Mouse (Mus musculus): ENCODE data around the gene Baiap2l2. TPM values are rescaled to one million over a fixed set of nuclear protein-coding genes. Genes with fewer than 3 reads are reported as not detected.

The Baiap2l2 gene
- total RNA-seq, 2 experiments from 2014 or later, result 3.3 to 4.2 TPM

DNA sequence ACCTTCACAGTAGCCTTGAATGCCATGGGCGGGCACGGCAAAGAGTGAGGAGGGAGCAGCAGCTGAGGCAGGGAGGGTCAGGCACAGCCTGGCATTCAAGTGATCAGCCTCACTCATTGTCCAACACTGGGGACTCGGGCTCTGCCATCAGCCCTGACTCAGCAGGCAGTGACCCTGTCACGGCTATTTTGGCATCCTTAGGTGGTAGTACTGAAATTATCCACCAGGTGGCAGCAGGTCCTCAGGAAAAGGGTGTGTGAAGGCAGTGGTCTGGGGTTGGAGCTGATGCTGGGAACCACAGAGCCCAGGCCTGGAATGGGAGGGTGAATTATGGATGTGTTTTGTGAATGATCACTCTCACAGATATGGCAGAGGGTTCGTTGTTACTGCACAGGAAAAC lies 60.7 kb downstream of the Baiap2l2 start:
- peak; percentile 78 to 90 for DNase-seq (ENCODE audit: extremely low spot score in 1 of 2, low spot score in 1 of 2)

GRCm38 (mm10) chr15:79223641-79224040 lies 61.7 kb downstream of the Baiap2l2 start:
- DNase-seq (ENCODE audit: extremely low spot score in 1 of 2, low spot score in 1 of 2), result no peak

DNA sequence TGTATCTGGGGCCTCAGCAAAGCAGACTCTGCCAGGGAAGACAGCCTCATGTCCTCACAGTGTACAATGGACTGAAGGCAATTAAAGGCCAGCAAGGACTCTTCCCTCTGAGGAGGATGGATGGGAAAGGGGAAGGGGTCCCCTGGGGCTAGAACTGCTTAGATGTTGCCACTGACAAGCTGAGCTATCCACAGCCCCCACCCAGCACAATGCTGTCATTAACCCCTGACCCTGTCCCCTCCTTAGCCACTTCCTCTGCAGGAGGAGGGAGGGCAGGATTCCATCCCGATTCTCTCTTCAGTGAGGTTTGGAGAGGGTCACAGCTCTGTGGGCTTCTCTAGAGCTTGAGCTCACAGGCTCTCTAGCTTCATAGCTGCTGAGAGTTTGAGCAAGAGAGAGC lies 65.8 kb downstream of the Baiap2l2 start:
- no peak for DNase-seq (ENCODE audit: extremely low spot score in 1 of 2, low spot score in 1 of 2)

DNA sequence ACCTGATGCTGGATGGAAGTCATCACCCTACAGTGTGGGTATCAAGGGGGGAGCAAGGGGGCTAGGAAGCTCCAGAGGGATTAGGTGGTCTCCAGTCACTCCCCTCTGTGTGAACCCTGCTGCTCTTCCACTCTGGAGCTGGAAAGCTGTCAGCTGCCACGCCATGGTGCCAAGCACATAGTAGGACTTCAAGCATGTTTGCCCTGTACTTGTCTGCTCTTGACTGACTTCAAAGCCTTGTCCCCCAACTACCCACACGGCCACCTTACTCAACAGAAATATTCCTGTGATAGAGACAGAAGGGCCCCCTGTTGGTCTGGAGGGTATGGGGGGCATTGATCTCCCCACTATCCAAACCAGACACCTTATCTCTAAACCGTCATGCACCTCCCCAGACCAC lies 69.1 kb downstream of the Baiap2l2 start:
- no peak for DNase-seq (ENCODE audit: extremely low spot score in 1 of 2, low spot score in 1 of 2)

- DNase-seq (ENCODE audit: extremely low spot score in 1 of 2, low spot score in 1 of 2), result no peak
Measured at GRCm38 (mm10) chr15:79213591-79213990, 71.7 kb downstream of the Baiap2l2 start.

- DNase-seq (ENCODE audit: extremely low spot score in 1 of 2, low spot score in 1 of 2), result no peak
Measured at GRCm38 (mm10) chr15:79212750-79213446, 72.4 kb downstream of the Baiap2l2 start.

GRCm38 (mm10) chr15:79210357-79210756 lies 75.0 kb downstream of the Baiap2l2 start:
- no peak for DNase-seq (ENCODE audit: extremely low spot score in 1 of 2, low spot score in 1 of 2)

DNA sequence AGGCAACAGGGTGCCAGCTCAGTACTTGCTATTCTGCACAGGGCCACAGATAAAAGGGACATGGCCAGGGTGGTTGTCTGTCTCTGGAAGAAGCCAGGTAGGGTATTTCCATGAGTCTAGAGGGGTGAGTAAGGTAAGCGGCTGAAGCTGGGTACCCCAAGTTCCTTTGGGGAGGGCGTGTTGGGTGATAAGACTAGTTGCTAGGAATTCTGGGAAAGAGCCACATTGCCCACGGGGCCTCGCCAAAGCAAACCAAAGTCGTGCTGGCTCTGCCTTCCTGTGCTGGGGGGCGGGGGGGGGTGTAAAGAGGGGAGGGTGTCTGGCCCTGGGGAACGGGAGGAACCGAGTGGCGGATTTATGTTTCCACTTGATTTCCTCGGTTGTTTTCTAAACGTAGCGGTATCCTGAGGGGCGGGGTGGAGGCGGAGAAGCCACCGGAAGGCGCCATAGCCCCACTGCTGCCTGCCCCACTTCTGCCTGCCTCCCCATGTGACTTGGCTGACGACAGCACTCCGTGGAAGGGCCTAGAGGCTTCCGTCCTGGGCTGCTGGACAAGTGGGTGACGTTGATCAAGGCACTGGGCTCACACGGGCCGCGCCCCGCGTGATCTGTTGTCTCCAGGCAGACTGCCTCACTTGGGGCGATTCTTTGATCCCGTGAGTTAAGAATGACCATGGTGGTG lies 76.4 kb downstream of the Baiap2l2 start:
- DNase-seq (ENCODE audit: extremely low spot score in 1 of 2, low spot score in 1 of 2), result no peak

GRCm38 (mm10) chr15:79208211-79208610 lies 77.1 kb downstream of the Baiap2l2 start:
- DNase-seq (ENCODE audit: extremely low spot score in 1 of 2, low spot score in 1 of 2), result no peak

Other genes with a start within 250 kb of the Baiap2l2 start
- not detected for gene Galr3, start 243.7 kb downstream of the Baiap2l2 start, total RNA-seq (2021)
- gene Ankrd54, start 222.6 kb downstream of the Baiap2l2 start, total RNA-seq (2021), result 10 to 100 TPM; 17.2 to 17.3 TPM
- 10 to 100 TPM; 71.9 to 74.9 TPM for gene Eif3l, start 210.4 kb downstream of the Baiap2l2 start, total RNA-seq (2021)
- gene Micall1, start 176.6 kb downstream of the Baiap2l2 start, total RNA-seq (2021), result 10 to 100 TPM; 34.3 to 41.6 TPM
- gene Polr2f, start 144.5 kb downstream of the Baiap2l2 start, total RNA-seq (2021), result 100 to 1,000 TPM; 104 to 112 TPM
- gene 1700088E04Rik, start 144.3 kb downstream of the Baiap2l2 start, total RNA-seq (2021), result 1 to 10 TPM; 9.1 to 9.6 TPM
- gene Sox10, start 120.3 kb downstream of the Baiap2l2 start, total RNA-seq (2021), result 10 to 100 TPM; 38.5 to 41.2 TPM
- gene Pick1, start 56.4 kb downstream of the Baiap2l2 start, total RNA-seq (2021), result 10 to 100 TPM; 42.0 to 50.6 TPM
- gene Gm49486, start 56.1 kb downstream of the Baiap2l2 start, total RNA-seq (2021), result under 1 TPM; 0.94 to 0.98 TPM
- gene Slc16a8, start 30.8 kb downstream of the Baiap2l2 start, total RNA-seq (2021), result not detected
- gene Pla2g6, start 42.9 kb upstream of the Baiap2l2 start, total RNA-seq (2021), result 10 to 100 TPM; 24.2 to 24.3 TPM
- 1 to 10 TPM in 1 of 2 experiments, under 1 TPM in 1; 0.61 to 1.0 TPM for gene Maff, start 61.1 kb upstream of the Baiap2l2 start, total RNA-seq (2021)
- 10 to 100 TPM; 54.2 to 55.4 TPM for gene Tmem184b, start 118.0 kb upstream of the Baiap2l2 start, total RNA-seq (2021)
- 100 to 1,000 TPM; 110 to 121 TPM for gene Csnk1e, start 170.0 kb upstream of the Baiap2l2 start, total RNA-seq (2021)
- gene Kcnj4, start 219.7 kb upstream of the Baiap2l2 start, total RNA-seq (2021), result 10 to 100 TPM; 85.0 to 86.9 TPM
- gene Kdelr3, start 230.9 kb upstream of the Baiap2l2 start, total RNA-seq (2021), result under 1 TPM; 0.37 to 0.68 TPM